Mouse (Mus musculus): Measurements from ENCODE around the gene Acadl. TPM values are rescaled to one million over a fixed set of nuclear protein-coding genes. Genes with fewer than 3 reads are reported as not detected.

Acadl gene
- total RNA-seq, 2 experiments from 2014 or later = 32.1 to 32.4 TPM

DNA sequence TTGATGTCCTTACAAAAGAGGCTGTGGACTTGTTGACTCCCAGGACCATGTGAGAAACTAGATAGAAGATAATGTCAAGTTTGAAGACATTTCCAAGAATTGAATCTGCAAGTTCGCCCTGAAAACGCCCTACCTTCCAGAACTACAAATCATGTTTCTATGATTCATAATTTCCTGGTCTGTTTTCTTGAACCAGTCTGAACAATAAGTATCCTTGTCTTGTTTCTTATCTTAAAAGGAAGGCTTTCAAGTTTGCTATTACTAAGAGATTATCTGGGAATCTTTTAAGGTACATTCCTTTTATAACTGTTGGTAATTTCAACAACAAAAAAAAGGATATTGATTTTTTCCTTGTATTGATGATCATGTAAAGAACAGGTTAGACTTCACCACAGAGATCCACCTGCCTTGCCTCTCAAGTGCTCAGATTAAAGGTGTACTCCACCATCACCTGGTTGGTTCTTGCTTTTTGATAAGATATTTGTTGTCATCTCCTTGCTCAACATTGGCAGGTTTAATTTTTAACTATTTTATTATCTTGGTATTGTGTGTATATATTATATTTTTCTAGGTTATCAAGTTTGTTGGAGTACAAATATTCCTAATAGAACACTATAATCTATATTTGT is 70.1 kb downstream of the Acadl start:
- no peak for DNase-seq (ENCODE audit: extremely low spot score in 1 of 2, low spot score in 1 of 2)

DNA sequence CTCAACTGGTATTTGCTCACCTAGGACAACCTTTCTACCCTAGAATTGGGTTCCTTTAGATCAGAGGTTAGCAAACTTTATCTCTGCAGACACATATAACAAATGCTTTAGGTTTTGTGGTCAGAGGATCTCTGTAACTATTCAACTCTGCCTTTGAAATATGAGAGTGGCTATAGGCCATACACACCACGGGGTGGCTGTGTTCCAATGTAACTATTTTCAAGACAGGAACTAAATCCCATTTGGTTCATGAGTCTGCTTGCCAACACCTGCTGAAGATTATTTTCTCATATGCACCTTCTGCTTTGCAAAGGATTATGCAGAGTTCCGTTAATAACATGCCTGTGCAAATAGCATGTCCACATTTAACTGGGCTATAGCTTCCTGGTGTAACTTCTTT is 80.8 kb downstream of the Acadl start:
- DNase-seq (ENCODE audit: extremely low spot score in 1 of 2, low spot score in 1 of 2) = no peak

DNA sequence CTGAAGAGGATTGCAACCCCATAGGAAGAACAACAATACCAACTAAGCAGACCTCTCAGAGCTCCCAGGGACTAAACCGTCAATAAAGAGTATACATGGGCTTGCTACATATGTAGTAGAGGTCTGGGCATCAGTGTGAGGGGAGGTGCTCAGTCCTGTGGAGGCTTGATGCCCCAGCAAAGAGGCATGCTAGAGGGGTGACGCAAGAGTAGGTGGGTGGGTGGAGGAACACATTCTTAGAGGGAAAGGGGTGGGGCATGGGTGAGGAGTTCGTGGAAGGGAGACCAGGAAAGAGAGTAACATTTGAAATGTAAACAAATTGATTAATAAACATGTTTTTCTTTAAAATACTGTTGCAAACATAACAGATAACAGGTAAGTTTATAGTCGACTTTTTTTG is 82.0 kb downstream of the Acadl start:
- DNase-seq (ENCODE audit: extremely low spot score in 1 of 2, low spot score in 1 of 2) = no peak

Other genes with a start within 250 kb of the Acadl start
- 10 to 100 TPM; 37.9 to 39.4 TPM for gene Rpe, start 162.4 kb downstream of the Acadl start, total RNA-seq (2021)
- gene Kansl1l, start 45.7 kb downstream of the Acadl start, total RNA-seq (2021) = 10 to 100 TPM; 17.3 to 17.8 TPM
- 1 to 10 TPM; 1.2 to 1.4 TPM for gene Myl1, start 82.1 kb upstream of the Acadl start, total RNA-seq (2021)
- gene Lancl1, start 175.6 kb upstream of the Acadl start, total RNA-seq (2021) = 100 to 1,000 TPM; 170 to 195 TPM

Measured in layer of hippocampus, postnatal 25 days (tissue).